Mouse (Mus musculus): Measurements from ENCODE around the gene Gm45799.

DNA sequence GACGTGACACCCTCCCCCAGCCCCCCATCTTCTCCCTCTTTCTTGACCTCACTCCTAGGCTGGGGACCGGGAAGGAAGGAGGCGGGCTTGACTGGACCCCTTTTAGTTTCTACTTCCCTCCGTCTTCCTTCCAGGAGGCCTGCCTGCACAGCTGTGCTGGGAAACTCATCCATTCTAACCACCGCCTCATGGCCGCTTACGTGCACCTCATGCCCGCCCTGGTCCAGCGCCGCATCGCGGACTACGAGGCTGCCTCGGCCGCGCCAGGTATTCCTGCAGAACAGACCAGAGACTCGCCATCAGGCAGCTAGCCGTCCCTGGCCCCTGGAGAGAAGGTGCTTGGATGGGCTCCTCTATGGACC lies 523 bp downstream of the Gm45799 start:
- no peak for TF ChIP-seq GATA1 (IDR thresholded peaks at IDR 0.05; ENCODE audit: borderline replicate concordance, low read length)
- no peak for TF ChIP-seq FLI1 (IDR thresholded peaks at IDR 0.05; ENCODE audit: low read length)

All from megakaryocyte, embryonic 14.5 days (primary cell).